Comparison of ENCODE assay signal across 10 mouse cellular contexts in genomic region chr6:84270518-84271165, GRCm38 (mm10).
DNase-seq lines count a peak whose midpoint lies in the region; ATAC-seq and TF ChIP-seq lines count a peak whose summit lies in the region.
"Had no signal": no experiment of that assay in that cellular context is flagged by ENCODE, and none has a peak within 500 bp of the region (broad histone marks: within the 10 kb centered on the region; RNA-seq: fewer than 3 reads in every experiment).

No protein-coding gene starts in this region.

- peak; percentile 77 for ATAC-seq in lung, postnatal 0 days
- ATAC-seq in liver, embryonic 11.5 days (replicated peaks; ENCODE audit: low FRiP score), result no peak
- ATAC-seq: activated CD4-positive, CD25-positive, alpha-beta regulatory T cell, adult 4 months had no signal

- intact Hi-C loops in heart, postnatal 10 days (cut with DNase I), result no loop called here

- no peak for TF ChIP-seq CTCF in lung, postnatal 0 days (IDR thresholded peaks at IDR 0.05)

- no peak overlapping the region for H3K4me2 ChIP-seq in lung, postnatal 0 days (replicated peaks; ENCODE audit: low read depth, low read length)
- no peak overlapping the region for H3K4me2 ChIP-seq in liver, embryonic 11.5 days

- H3K9ac ChIP-seq in lung, postnatal 0 days (replicated peaks; ENCODE audit: low read depth), result no peak overlapping the region
- no peak overlapping the region for H3K9ac ChIP-seq in liver, embryonic 11.5 days (ENCODE audit: low read depth, low read length)

- no peak overlapping the region for H3K4me3 ChIP-seq in brown adipose tissue, adult 24 weeks (ENCODE audit: insufficient read depth, low read depth, low read length)
- H3K4me3 ChIP-seq in lung, postnatal 0 days (ENCODE audit: low read depth, low read length), result no peak overlapping the region
- no peak overlapping the region for H3K4me3 ChIP-seq in liver, embryonic 11.5 days (ENCODE audit: low read depth, low read length)
- H3K4me3 ChIP-seq: layer of hippocampus, adult 2 months had no signal

- H3K36me3 ChIP-seq in lung, postnatal 0 days (ENCODE audit: insufficient read depth, low read length), result no peaks in the 10 kb centered on the region
- H3K36me3 ChIP-seq in liver, embryonic 11.5 days (ENCODE audit: control insufficient read depth, insufficient read depth, low read length), result no peaks in the 10 kb centered on the region

- peak overlapping the region; percentile 45 for H3K27ac ChIP-seq in brown adipose tissue, adult 24 weeks (replicated peaks; ENCODE audit: low read depth, low read length)
- no peak overlapping the region for H3K27ac ChIP-seq in lung, postnatal 0 days (ENCODE audit: low read length)
- no peak overlapping the region for H3K27ac ChIP-seq in liver, embryonic 11.5 days (ENCODE audit: low read depth, low read length)
- H3K27ac ChIP-seq: layer of hippocampus, adult 2 months had no signal

- DNase-seq in adrenal gland, adult 2 months, result peak; percentile 81
- DNase-seq in adrenal gland, postnatal 4 days (ENCODE audit: low spot score in 2 of 2), result no peak
- peak; percentile 48 to 62 for DNase-seq in heart, postnatal 10 days
- DNase-seq in lung, postnatal 0 days (ENCODE audit: low spot score), result peak; percentile 45
- DNase-seq in liver, embryonic 11.5 days (ENCODE audit: low spot score), result no peak
- no peak for DNase-seq in retina, embryonic 14.5 days (ENCODE audit: low spot score)
- no peak for DNase-seq in cerebellum, postnatal 14 days

- peaks cover 42% of the 10 kb centered on the region for H3K4me1 ChIP-seq in brown adipose tissue, adult 24 weeks (ENCODE audit: control insufficient read depth, insufficient read depth, insufficient read length, low read length)
- no peaks in the 10 kb centered on the region for H3K4me1 ChIP-seq in lung, postnatal 0 days (ENCODE audit: insufficient read depth, low read depth, low read length)
- no peaks in the 10 kb centered on the region; the same call in none of the 2 replicates for H3K4me1 ChIP-seq in liver, embryonic 11.5 days (replicated peaks; ENCODE audit: control insufficient read depth, insufficient read depth, low read length)

- no peak for TF ChIP-seq EP300 in lung, postnatal 0 days (IDR thresholded peaks at IDR 0.05)

- H3K9me3 ChIP-seq in lung, postnatal 0 days (ENCODE audit: low read length), result no peaks in the 10 kb centered on the region
- no peaks in the 10 kb centered on the region for H3K9me3 ChIP-seq in liver, embryonic 11.5 days (ENCODE audit: control insufficient read depth, low read length)

- H3K27me3 ChIP-seq in lung, postnatal 0 days (replicated peaks; ENCODE audit: insufficient read depth, low read length), result no peaks in the 10 kb centered on the region
- H3K27me3 ChIP-seq in liver, embryonic 11.5 days (replicated peaks; ENCODE audit: control insufficient read depth, insufficient read depth, low read length), result no peaks in the 10 kb centered on the region

- WGBS in lung, postnatal 0 days, result 33% methylated on average over 12 of the region's 12 CpGs
- WGBS in liver, embryonic 11.5 days, result 44% methylated on average over 12 of the region's 12 CpGs

Comparison
In these comparisons a context has a peak if more than half of its experiments do, and no peak if none do; other contexts are left out.
1. DNase-seq: peak in adrenal gland, adult 2 months (single experiment), heart, postnatal 10 days (2 of 2) and lung, postnatal 0 days (single experiment); none in adrenal gland, postnatal 4 days (0 of 2), liver, embryonic 11.5 days (single experiment), retina, embryonic 14.5 days (single experiment) and cerebellum, postnatal 14 days (0 of 2).